Mouse (Mus musculus): ENCODE measurements at regions not wholly inside any gene's neighbourhood (a gene's known extent, or its start where the extent isn't known, plus 50 kb on each side); places are given as distances from the start of the nearest gene placed in this dataset.
"Not testable (repeated sequence)": the region's sequence is repeated elsewhere in the genome, so short reads cannot be mapped to it uniquely, and the experiment has no call there.

DNA sequence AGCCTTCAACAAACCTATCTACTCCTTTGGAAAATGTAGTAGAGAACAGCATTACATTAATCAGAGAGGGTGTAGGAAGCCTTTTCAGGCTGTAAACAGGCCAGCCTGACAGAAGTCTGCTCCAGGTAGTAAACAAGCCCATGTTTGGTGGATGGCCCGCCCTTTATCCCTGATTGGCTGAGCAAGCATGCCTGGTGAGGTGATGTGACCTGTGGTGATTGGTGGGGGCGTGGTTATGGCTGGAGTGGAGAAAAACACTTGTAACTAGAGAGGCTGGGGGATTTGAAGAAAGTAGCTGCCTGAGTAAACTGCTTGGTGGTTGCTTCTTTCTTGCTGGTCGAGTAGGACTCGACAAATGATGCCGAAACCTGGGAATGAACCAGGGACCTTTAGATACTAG lies 621.3 kb upstream of the Dsel start:
- DNase-seq (ENCODE audit: low spot score in 2 of 2); intact Hi-C loops (cut with DNase I): not testable (repeated sequence)

DNA sequence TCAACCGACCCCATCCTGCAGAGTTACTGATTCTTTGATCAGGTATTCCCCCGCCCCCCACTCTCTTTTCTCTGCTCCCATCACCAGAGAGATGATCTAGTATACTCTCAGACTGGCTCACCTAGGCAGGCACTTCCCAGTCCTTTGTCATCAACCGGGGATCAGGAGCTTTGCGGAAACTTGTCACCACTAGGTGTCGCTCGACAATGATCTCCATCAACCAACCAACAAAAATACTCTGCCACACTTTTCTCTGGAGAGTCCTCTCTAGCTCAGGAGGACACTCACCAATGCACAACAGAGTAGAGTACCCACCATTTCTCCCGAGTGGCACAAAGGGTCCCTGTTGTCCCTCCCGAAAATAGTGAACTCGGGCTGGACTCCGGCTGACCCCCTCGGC lies 591.3 kb upstream of the Dsel start:
- intact Hi-C loops (cut with DNase I), result no loop called here
- peak; percentile 35 to 70 for DNase-seq (ENCODE audit: low spot score in 2 of 2)

DNA sequence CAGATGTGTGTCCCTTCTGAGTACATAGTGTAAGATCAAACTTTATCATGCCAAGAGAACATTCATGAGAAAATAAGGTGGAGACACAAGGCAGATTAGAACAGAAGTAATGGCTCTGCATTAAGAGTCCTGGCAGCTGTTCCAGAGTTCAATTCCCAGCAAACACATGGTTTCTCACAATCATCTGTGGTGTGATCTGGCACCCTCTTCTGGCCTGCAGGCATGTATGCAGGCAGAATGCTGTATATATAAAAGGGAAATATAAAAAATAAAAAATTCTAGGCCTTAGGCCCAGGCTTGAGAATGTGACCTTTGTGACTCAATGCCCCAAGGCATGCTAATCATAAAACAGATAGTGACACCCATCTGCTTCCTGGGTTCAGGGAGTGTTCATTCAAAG lies 587.7 kb upstream of the Dsel start:
- no peak for DNase-seq (ENCODE audit: low spot score in 2 of 2)
- intact Hi-C loops (cut with DNase I), result no loop called here

DNA sequence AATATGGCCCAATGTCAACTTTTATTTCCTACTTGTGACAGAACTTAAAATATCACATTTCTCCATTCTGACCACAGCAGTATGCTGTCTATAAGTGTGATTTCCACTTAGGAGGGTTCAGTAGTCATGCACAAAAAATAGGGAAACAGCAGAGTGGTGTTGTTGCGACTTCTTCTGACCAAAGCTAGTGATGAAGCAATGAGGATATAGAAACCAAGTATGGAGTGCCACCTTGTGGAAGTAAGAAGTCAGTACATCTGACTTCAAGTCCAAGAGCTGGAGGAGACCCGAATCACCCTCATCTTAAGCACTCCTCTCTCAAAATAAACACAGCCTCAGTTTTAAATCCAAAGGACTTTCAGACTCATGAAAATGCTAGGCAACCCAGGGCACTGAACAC lies 586.9 kb upstream of the Dsel start:
- peak; percentile 3 to 23 for DNase-seq (ENCODE audit: low spot score in 2 of 2)
- intact Hi-C loops (cut with DNase I), result loop anchor here (2.0 kb wide), 2 partner anchors 63 to 797 kb away; no protein-coding TSS in a partner anchor

DNA sequence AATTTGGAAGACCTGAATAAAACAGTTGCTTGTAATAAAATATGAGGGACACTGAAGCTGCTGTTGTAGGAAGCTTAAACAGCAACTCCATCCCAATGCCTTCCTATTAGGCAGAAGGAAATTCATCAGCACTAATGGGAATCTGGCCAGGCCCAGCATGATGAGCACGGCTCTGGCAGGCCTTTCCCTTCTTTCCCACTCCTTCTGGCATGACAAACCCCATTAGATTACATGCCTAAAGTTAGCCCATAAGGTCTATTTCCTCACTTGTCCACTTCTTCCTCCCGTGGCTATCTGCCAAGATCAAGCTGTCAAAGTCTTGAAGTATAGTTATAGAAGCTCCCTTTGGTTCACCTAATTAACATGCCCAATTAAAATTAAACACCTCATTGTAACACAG lies 574.4 kb upstream of the Dsel start:
- intact Hi-C loops (cut with DNase I), result no loop called here
- DNase-seq (ENCODE audit: low spot score in 2 of 2), result no peak

DNA sequence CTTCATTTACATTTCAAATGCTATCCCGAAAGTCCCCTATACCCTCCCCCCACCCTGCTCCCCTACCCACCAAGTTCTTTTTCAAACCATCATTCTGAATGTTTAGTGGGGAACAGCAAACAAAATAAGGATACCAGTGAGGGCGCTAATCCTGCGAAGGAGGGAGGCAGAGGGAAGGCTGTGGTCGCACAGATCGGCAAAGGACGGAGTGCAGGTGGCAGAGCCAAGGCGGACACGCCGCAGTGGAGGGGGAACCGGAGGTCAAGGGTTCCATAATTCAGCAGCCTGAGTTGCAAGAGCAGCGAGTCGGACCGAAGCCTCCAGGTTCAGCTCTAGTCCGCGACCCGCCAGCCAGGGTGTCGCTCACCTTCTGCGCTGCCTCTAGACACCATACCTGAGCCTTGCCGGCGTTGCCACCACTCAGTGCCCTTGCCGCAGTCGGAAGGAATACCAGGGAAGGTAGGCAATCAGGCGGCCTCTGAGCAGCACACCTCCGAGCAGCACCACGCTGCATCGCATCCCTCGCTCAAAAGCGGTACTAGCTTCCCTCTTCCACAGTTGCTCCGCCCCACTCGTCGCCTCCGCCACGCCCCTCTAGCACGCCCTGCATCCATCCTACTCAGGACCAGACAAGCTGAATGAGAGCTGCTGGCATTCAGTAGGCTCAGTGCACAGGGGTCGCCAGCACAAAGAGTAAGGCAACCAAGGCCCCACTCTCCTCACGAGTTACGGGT lies 551.8 kb upstream of the Dsel start:
- DNase-seq (ENCODE audit: low spot score in 2 of 2), result peak; percentile 16 to 51
- intact Hi-C loops (cut with DNase I), result no loop called here

DNA sequence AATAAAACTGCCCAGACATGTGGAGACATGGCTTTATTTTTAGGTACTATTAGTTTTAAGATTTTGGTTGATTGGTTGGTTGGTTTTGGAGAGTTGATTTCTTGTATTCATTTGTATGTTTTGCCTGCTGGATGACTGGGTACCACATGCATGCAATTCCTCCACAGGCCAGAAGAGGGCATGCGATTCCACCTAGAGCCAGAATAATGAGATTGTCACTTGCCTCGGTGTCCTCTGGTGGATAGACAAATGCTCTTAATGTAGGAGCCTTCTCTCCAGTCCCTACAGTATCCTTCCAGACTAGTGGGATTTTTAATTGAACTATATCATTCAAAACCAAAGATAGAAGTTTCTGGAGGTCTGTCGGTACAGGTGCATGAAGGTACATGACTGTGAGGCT lies 524.1 kb upstream of the Dsel start:
- intact Hi-C loops (cut with DNase I), result loop anchor here (2.0 kb wide), 1 partner anchor 62 kb away; no protein-coding TSS in a partner anchor
- peak; percentile 43 to 76 for DNase-seq (ENCODE audit: low spot score in 2 of 2)

DNA sequence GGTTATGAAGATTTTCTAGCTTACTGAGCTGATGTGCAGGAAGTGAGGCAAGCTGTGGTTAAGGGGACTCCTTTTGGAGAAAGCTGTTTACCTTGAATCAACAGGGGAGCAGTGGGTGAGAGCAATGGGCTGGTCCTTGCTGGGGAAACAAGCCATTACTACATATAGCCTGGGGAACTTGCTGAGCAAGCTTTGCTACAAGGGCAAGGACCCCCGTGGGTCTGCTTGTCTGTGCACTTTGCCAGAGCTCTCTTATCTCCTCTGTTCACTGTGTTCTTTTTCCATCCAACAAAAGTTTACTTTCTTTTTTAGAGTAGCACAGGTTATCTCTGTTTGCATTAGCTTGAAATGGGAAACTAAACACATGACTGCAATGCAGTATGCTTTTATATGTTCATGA lies 519.3 kb upstream of the Dsel start:
- intact Hi-C loops (cut with DNase I), result loop anchor here (2.0 kb wide), 1 partner anchor 21 kb away; no protein-coding TSS in a partner anchor
- no peak for DNase-seq (ENCODE audit: low spot score in 2 of 2)

DNA sequence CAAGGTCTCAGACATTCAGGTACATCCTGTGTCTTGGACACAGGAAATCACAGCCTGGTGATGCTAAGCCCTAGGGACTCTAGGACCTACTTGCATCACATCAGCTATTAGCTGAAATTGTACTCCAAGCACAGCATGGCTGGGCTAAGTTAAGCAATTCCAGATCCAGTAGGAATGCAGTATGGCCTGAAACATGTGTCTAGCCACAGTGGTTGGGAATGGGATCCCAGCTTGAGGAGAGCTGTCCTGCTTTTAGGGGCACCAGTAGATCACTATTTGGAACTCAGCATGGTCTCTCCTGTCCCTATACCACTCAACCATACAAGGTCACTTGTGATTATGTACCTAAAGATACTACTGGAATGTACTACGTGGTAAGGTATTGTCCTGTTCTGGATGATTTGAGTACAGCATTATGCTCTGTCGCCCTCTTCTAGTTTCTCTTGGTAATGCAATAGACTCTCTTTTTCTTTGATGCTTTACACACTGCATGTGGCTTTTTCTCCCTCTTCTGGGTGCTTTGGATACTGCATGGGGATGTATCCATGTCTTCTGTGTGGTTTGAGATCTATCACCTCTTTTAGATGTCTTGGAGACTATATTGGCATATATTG lies 515.0 kb upstream of the Dsel start:
- peak; percentile 79 to 92 for DNase-seq (ENCODE audit: low spot score in 2 of 2)

DNA sequence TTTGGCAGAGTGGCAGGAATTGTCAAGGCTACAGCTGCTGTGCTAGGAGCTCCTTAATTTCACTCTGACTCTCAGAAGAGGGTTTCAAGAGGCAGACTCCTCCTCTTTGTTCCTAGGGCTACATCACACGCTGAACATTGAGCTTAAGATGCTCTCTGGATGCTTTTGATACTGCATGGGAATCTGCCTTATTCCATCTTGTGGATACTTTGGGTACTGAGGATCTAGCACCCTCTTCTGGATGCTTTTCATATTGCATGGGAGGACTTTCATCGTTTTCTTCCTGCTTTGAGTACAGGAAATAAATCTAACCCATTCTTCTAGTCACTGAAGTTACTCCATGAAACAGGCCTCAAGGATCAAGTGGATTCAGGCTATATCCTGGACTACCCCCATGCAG lies 513.9 kb upstream of the Dsel start:
- intact Hi-C loops (cut with DNase I), result loop anchor here (2.0 kb wide), 1 partner anchor 514 kb away; the partner anchor contains the start of gene Dsel
- peak; percentile 70 to 78 for DNase-seq (ENCODE audit: low spot score in 2 of 2)

More for the DNA sequence above, 515.0 kb upstream of the Dsel start:
- intact Hi-C loops (cut with DNase I), result loop anchor here (1.0 to 2.0 kb wide), 2 partner anchors 515 to 719 kb away; partner anchors contain the start of gene Dsel

DNA sequence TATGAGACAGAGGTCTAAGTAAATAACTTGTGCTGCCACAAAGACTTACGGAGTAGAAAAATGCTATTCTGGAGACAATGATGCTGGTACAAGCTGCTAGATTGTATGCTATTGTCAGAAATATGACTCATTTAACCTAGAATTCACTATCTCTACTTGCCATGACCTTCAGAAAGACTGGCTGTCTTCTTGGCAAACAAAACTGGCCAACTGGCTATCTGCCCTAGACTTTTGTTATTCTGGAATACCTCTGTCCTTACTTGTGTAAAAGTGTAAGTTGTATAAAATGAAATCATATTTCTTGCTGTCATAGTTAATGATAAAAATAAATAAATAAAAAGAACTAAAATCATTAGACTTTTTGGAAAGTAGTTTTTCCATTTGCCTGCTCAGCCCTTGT lies 491.1 kb upstream of the Dsel start:
- intact Hi-C loops (cut with DNase I), result no loop called here
- no peak for DNase-seq (ENCODE audit: low spot score in 2 of 2)

All from left cerebral cortex, postnatal 14 days (tissue).